Mouse (Mus musculus) intestine, embryonic 15.5 days (tissue): ENCODE measurements around the gene Zfp600. TPM values are rescaled to one million over a fixed set of nuclear protein-coding genes. Genes with fewer than 3 reads are reported as not detected.
"Not testable (repeated sequence)": the region's sequence is repeated elsewhere in the genome, so short reads cannot be mapped to it uniquely, and the experiment has no call there.

Experiments used
- ATAC-seq: fragments of 200-750 bp; cut with Nextera tagmentation; 2 replicates; pipeline ENCODE4 v1.8.0; 2017; ENCODE audit warnings: moderate TSS enrichment, moderate library complexity
- H3K27ac ChIP-seq: fragments of 300-500 bp; sonication (generic); 2 replicates; pipeline ENCODE4 v1.5.1; 2015; ENCODE audit warnings: mild to moderate bottlenecking, inconsistent platforms
- H3K27me3 ChIP-seq: fragments of 300-500 bp; sonication (generic); replicated peaks from 2 replicates; pipeline ENCODE4 v1.6.1; 2015; ENCODE audit warnings: inconsistent platforms
- H3K36me3 ChIP-seq: fragments of 300-500 bp; sonication (generic); 2 replicates; pipeline ENCODE4 v1.6.1; 2015; ENCODE audit warnings: inconsistent platforms
- H3K4me1 ChIP-seq: fragments of 300-500 bp; sonication (generic); replicated peaks from 2 replicates; pipeline ENCODE4 v1.6.1; 2015; ENCODE audit warnings: inconsistent platforms
- H3K4me2 ChIP-seq: fragments of 300-500 bp; sonication (generic); replicated peaks from 2 replicates; pipeline ENCODE4 v1.6.1; 2015; ENCODE audit warnings: mild to moderate bottlenecking, inconsistent platforms
- H3K4me3 ChIP-seq: fragments of 300-500 bp; sonication (generic); replicated peaks from 2 replicates; pipeline ENCODE4 v1.5.1; 2015; ENCODE audit warnings: inconsistent platforms
- H3K9ac ChIP-seq: fragments of 300-500 bp; sonication (generic); 2 replicates; pipeline ENCODE4 v1.6.1; 2015; ENCODE audit warnings: inconsistent platforms
- H3K9me3 ChIP-seq: fragments of 300-500 bp; sonication (generic); 2 replicates; pipeline ENCODE4 v1.6.1; 2016; ENCODE audit warnings: inconsistent platforms
- WGBS: fragments of 180-500 bp; shearing (Covaris S2); methylation state at CpG from one replicate; pipeline ENCODE4 v1.1.7; 2015; 5-methylcytosine and 5-hydroxymethylcytosine counted together
- polyA plus RNA-seq: library from polyadenylated mRNA; unstranded; fragments of >200 nt; fragmentation: Nextera tagmentation; extraction: Ambion mirVana; gene quantifications from 2 replicates; pipeline ENCODE4 v1.2.1, GENCODE M21; 2015

The Zfp600 gene
- polyA plus RNA-seq: 0.14 TPM in 1 of 2 replicates, not detected in the other

DNA sequence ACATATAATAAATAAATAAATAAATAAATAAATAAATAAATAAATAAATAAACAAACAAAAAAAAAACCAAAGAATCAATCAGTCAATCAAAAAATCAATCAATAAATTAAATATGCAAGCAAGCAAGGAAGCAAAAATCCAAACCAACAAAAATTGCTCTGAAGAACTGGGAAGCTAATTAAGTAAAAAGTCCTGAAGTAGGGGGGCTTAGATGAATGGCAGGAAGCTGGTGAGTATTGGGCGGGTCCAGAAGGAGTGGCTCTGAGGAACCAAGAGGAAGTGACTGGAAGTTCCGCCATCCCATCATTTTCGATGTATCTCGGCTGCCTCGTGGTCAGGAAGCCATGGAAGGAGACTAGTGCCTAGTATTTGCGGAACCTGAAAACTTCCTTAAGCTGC, at the start of gene Zfp600:
Zfp600 (plus strand) TSS at position 301 of the 400 bp plus-strand sequence.
- H3K36me3 ChIP-seq, H3K4me1 ChIP-seq, ATAC-seq, H3K4me3 ChIP-seq, H3K27ac ChIP-seq, H3K27me3 ChIP-seq, H3K9me3 ChIP-seq, H3K9ac ChIP-seq, H3K4me2 ChIP-seq: not testable (repeated sequence)
- no CpG with 5 or more reads among the region's 6 CpGs for WGBS

DNA sequence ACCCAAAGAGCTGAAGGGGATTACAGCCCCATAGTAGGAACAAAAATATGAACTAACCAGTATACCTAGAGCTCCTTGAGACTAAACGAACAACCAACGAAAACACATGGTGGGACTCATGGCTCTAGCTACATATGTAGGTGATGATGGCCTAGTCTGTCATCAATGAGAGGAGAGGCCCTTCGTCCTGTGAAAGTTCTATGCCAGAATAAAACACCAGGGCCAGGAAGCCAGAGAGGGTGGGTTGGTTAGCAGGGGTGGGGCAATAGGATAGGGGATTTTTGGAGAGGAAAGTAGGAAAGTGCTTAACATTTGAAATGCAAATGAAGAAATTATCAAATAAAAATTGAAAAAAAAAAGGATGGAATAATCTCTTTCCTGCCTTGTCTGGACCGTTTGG, 6.3 kb downstream of the Zfp600 start:
- not testable (repeated sequence) for H3K9ac ChIP-seq, H3K4me2 ChIP-seq, H3K27ac ChIP-seq, H3K4me3 ChIP-seq, H3K4me1 ChIP-seq, H3K36me3 ChIP-seq, H3K27me3 ChIP-seq, ATAC-seq, H3K9me3 ChIP-seq
- WGBS: 66% methylated on average over 4 of the region's 4 CpGs

DNA sequence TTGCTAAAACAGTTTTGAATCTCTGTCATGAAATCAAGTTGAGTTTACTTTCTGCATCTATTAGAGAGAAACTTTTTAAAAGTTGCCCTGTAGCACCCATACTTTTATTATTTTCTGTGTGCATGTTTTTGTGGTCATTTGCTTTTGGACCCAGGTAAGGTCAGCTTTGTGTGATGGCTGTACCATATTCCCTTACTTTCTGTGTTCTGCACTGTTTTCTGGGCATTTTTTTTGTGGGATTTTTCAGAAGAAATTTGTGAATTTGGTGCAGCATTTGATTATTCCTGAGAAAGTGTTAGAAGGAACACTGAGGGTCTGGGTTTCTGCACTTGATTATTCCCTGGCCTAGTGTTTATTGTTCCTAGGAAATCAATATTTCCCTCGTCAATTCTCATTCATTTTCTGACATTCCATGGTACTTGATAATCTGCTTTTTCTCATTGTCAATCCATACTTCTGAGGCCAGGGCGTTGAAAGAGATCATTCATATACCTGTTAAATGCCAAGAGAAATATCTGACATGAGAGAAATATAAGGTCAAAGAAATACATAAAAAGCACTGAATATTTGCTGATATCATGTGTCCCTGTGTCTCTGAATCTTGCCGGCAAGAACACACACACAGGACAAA, 10.7 kb downstream of the Zfp600 start:
- H3K27ac ChIP-seq, H3K4me2 ChIP-seq, H3K4me1 ChIP-seq, H3K27me3 ChIP-seq, H3K9me3 ChIP-seq, H3K36me3 ChIP-seq, H3K9ac ChIP-seq, H3K4me3 ChIP-seq: not testable (repeated sequence)
- WGBS: 78% methylated on average over 3 of the region's 3 CpGs
- ATAC-seq: 0 out of 2 replicates have a peak, but pooled peaks have one; percentile 28

DNA sequence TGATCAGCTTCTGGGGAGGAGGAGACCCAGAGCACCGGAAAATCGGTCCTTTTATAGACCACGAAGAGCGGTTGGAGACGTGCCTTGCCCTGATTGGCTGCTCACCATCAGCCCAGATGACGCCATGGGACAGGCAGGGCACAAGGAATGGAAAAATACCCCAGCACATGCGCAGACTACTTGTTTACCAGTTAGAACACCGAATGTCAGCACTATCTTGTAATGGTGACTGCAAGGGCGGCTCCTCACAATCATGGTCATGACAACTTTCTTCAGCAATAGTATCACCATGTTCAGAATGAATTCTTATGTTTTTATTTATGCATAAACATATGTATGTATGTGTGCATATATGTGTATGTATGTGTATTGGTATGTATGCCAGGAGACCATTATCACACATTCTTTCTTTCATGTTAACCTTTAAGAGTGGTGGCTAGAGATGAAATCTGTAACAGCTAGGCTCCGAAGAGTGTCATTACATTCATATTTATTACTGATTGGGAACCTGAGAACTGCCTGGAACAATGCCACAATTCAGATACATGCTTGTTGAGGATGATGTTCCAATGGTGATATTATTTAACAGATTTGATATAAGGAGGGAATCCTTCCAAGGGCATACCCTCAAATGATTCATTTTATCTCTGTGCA, 11.4 kb downstream of the Zfp600 start:
- not testable (repeated sequence) for H3K9me3 ChIP-seq
- ATAC-seq: peak; percentile 53

DNA sequence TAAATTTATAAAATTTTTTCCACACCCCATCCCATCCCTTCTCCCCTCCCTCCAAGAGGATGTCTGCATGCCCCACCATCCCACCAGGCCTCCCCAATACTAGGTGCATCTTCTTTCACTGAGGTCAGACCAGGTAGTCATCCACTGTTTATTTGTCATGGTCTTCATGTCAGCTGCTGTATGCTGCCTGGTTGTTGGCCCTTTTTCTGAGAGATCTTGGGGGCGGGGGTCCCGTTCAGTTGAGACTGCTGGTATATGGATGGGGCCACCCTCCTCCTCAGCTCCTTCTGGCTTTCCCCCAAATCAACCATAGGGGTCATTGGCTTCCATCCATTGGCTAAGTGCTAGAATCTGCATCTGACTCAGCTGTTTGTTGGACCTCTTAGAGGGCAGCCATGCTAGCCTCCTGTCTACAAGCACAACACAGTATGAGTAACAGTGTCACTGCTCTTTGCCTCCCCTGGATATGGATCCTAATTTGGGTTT, 12.1 kb downstream of the Zfp600 start:
- not testable (repeated sequence) for H3K4me2 ChIP-seq, H3K27ac ChIP-seq, H3K9ac ChIP-seq, H3K9me3 ChIP-seq, H3K4me3 ChIP-seq, H3K36me3 ChIP-seq, H3K27me3 ChIP-seq, H3K4me1 ChIP-seq
- ATAC-seq: peak; percentile 63
- no CpG with 5 or more reads among the region's 2 CpGs for WGBS

More for the DNA sequence above, 11.4 kb downstream of the Zfp600 start:
- 82% methylated on average over 10 of the region's 10 CpGs for WGBS
- H3K36me3 ChIP-seq, H3K27ac ChIP-seq, H3K27me3 ChIP-seq, H3K4me3 ChIP-seq, H3K4me1 ChIP-seq, H3K9ac ChIP-seq, H3K4me2 ChIP-seq: not testable (repeated sequence)

DNA sequence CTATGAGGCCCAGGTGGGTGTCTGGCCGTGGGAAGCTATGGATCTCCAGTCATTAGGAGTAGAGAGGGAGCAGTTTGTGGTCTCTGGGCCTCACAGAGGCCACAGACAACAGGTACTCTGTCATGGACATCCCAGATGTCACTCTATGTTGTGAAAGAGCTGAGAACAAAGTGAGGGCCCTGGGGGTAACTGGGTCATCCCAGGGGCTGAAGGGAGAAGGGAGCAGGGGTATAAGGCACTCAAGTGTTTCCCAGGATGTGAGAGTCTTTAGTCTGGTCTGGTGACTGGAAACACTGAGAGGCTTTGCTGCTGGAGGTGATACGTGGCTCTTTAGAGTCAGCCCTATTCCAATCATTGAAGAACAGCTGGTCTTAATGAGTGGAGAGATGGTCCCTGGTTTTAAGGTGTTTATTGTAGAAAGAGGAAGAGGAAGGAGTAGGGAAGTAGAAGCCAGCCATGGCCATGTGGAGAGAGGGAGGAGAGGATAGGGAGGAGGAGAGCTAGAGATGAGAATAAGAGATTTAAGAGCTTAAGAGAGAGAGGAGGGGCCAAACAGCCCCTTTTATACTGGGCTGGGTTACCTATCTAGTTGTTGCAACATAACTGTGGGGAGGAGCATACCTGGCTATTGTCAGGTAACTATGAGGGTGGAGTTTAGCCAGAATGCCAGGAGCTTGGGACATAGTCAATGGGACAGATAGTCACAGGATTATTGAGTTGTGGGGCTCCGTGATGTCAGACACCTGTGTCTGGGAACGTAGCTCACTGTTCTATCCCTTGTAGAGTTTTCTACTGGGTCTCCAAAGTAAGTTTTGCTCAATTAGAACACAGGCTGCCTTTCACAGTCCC, 17.0 kb downstream of the Zfp600 start:
- H3K9me3 ChIP-seq, H3K4me2 ChIP-seq, H3K4me1 ChIP-seq, H3K27me3 ChIP-seq, H3K9ac ChIP-seq, H3K36me3 ChIP-seq, H3K4me3 ChIP-seq, H3K27ac ChIP-seq: not testable (repeated sequence)
- 62% methylated on average over 4 of the region's 4 CpGs for WGBS
- ATAC-seq: peak; percentile 65

DNA sequence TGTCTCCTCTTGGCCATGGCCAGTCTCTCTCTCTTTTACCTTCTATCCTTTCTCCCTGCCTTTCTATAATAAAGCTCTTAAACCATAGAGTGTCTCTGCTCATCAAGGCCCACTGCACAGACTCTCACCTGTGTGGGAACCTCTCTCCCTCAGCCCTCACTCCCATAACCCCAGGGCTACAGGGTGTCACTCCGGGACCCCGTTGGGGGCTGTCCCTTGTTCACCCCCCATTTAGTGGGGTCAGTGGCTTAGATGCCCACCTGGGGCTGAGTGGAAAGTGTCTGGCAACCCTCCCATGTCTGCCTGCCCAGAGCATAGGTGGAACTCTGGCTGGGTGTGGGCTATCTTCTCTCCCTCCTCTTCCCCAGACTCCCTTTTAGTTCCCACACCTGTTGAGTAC, 47.7 kb downstream of the Zfp600 start:
- WGBS: 74% methylated on average over 2 of the region's 2 CpGs
- not testable (repeated sequence) for H3K4me2 ChIP-seq, ATAC-seq, H3K27me3 ChIP-seq, H3K27ac ChIP-seq, H3K36me3 ChIP-seq, H3K4me1 ChIP-seq, H3K4me3 ChIP-seq, H3K9me3 ChIP-seq, H3K9ac ChIP-seq

DNA sequence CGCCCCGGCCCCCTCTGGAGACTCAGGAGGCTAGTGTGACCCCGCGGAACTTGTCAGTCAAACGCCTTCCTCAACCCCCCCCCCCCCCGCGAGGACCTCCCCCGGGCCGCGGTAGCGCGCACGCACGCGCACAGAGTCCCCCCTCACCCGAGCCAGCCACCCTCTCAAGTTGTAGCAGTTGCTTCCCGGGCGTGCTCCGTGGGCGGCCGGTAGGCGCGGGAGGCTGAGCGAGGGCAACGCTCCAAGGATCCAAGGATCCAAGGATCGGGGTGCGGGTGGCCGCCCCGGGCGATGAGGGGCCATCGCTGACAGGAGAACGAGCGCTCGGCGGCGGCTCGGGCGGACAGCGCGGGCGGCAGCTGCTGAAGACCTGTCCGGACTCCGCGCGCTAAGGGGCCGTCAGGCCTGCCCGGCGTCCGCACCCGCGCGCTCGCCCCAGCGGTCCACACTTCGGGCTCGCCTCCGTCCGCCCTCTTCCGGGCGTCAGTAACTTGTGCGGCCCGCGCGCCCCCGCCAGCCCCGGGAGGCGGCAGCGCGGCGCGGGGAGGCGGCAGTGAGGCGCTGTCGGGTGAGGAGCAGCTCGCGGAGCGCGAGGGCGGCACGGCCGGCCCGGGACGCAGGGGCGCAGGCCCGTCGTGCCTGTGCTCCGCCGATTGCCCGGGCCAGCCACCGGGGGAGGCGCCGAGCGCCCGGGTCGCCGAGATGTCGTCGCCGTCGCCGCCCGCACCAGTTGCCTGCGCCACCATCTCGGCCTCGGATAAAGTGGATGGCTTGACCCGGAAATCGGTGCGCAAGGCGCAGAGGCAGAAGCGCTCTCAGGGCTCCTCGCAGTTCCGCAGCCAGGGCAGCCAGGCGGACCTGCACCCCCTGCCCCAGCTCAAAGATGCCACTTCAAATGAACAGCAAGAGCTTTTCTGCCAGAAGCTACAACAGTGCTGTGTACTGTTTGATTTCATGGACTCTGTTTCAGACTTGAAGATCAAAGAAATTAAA, 82.9 kb downstream of the Zfp600 start:
- not testable (repeated sequence) for H3K36me3 ChIP-seq, H3K4me2 ChIP-seq, H3K4me3 ChIP-seq, H3K4me1 ChIP-seq, H3K9me3 ChIP-seq, H3K27ac ChIP-seq, H3K9ac ChIP-seq, H3K27me3 ChIP-seq
- peak; percentile 96 for ATAC-seq
- WGBS: 4% methylated on average over 26 of the region's 113 CpGs

DNA sequence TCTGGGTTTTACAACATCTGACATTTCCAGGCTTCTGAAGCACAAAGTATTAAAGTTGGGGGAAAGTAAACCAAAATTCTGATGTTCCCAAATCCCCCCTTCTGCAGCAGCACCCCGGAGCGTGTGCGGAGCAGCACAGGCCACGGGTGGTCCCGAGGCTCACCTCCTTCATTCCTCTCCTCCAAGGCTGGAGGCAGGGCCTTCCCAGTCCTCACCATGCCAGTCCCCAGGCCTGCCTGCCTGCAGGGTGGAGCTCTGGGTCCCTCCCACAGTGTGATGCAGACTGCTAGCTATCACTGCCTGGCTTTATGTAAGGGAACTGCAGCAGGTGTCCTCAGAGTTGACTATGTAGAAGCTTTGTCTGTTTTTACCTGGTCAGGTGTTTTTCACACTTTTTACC, 85.5 kb downstream of the Zfp600 start:
- not testable (repeated sequence) for H3K4me3 ChIP-seq, H3K36me3 ChIP-seq, H3K27ac ChIP-seq, ATAC-seq, H3K4me1 ChIP-seq, H3K4me2 ChIP-seq, H3K27me3 ChIP-seq, H3K9me3 ChIP-seq, H3K9ac ChIP-seq
- 65% methylated on average over 5 of the region's 5 CpGs for WGBS
